Mouse (Mus musculus): ENCODE data around the gene Gpx4.
"Not testable (repeated sequence)": the region's sequence is repeated elsewhere in the genome, so short reads cannot be mapped to it uniquely, and the experiment has no call there.

Gpx4 gene

GRCm38 (mm10) chr10:80023758-80024157 is 23.2 kb upstream of the Gpx4 start:
- in situ Hi-C loops (cut with MboI, MseI), result no loop called here

GRCm38 (mm10) chr10:80024229-80025043 is 22.5 kb upstream of the Gpx4 start:
- in situ Hi-C loops (cut with MboI, MseI), result no loop called here

- in situ Hi-C loops (cut with MboI, MseI), result no loop called here
Observed at GRCm38 (mm10) chr10:80025044-80025347, 22.0 kb upstream of the Gpx4 start.

- in situ Hi-C loops (cut with MboI, MseI), result no loop called here
Observed at GRCm38 (mm10) chr10:80025463-80025862, 21.5 kb upstream of the Gpx4 start.

- in situ Hi-C loops (cut with MboI, MseI), result no loop called here
Observed at GRCm38 (mm10) chr10:80025889-80026288, 21.1 kb upstream of the Gpx4 start.

- in situ Hi-C loops (cut with MboI, MseI), result no loop called here
Observed at GRCm38 (mm10) chr10:80027681-80028520, 19.1 kb upstream of the Gpx4 start.

GRCm38 (mm10) chr10:80028521-80028846 is 18.5 kb upstream of the Gpx4 start:
- in situ Hi-C loops (cut with MboI, MseI), result no loop called here

GRCm38 (mm10) chr10:80030191-80030590 is 16.8 kb upstream of the Gpx4 start:
- in situ Hi-C loops (cut with MboI, MseI), result loop anchor here (5.0 kb wide), 1 partner anchor 33 kb away; the partner anchor contains the start of gene Abca7

GRCm38 (mm10) chr10:80030736-80031135 is 16.2 kb upstream of the Gpx4 start:
- in situ Hi-C loops (cut with MboI, MseI), result loop anchor here (5.0 kb wide), 1 partner anchor 33 kb away; the partner anchor contains the start of gene Abca7

GRCm38 (mm10) chr10:80032799-80033480 is 14.0 kb upstream of the Gpx4 start:
- in situ Hi-C loops (cut with MboI, MseI), result loop anchor here (5.0 kb wide), 1 partner anchor 36 kb away; the partner anchor contains the start of gene Abca7

GRCm38 (mm10) chr10:80033511-80034391 is 13.2 kb upstream of the Gpx4 start:
- in situ Hi-C loops (cut with MboI, MseI), result loop anchor here (5.0 kb wide), 1 partner anchor 36 kb away; the partner anchor contains the start of gene Abca7

- in situ Hi-C loops (cut with MboI, MseI), result no loop called here
Observed at GRCm38 (mm10) chr10:80035148-80035547, 11.8 kb upstream of the Gpx4 start.

GRCm38 (mm10) chr10:80035686-80036085 is 11.3 kb upstream of the Gpx4 start:
- in situ Hi-C loops (cut with MboI, MseI), result no loop called here

- in situ Hi-C loops (cut with MboI, MseI), result no loop called here
Observed at GRCm38 (mm10) chr10:80036832-80037231, 10.1 kb upstream of the Gpx4 start.

- in situ Hi-C loops (cut with MboI, MseI), result no loop called here
Observed at GRCm38 (mm10) chr10:80039559-80039979, 7.4 kb upstream of the Gpx4 start, which contains the start of gene Polr2e. Gene Polr2e, minus strand, starts transcription at chr10:80039795.

- in situ Hi-C loops (cut with MboI, MseI), result not testable (repeated sequence)
Observed at GRCm38 (mm10) chr10:80041409-80042060, 5.4 kb upstream of the Gpx4 start.

- in situ Hi-C loops (cut with MboI, MseI), result no loop called here
Observed at GRCm38 (mm10) chr10:80044087-80044486, 2.9 kb upstream of the Gpx4 start.

GRCm38 (mm10) chr10:80045364-80045763 is 1.6 kb upstream of the Gpx4 start:
- in situ Hi-C loops (cut with MboI, MseI), result not testable (repeated sequence)

GRCm38 (mm10) chr10:80045766-80046165 is 1.2 kb upstream of the Gpx4 start:
- in situ Hi-C loops (cut with MboI, MseI), result no loop called here

- in situ Hi-C loops (cut with MboI, MseI), result no loop called here
Observed at GRCm38 (mm10) chr10:80048396-80048795, 1.4 kb downstream of the Gpx4 start.

Measured in T-helper 2 cell (primary cell).